In the genomic region with DNA sequence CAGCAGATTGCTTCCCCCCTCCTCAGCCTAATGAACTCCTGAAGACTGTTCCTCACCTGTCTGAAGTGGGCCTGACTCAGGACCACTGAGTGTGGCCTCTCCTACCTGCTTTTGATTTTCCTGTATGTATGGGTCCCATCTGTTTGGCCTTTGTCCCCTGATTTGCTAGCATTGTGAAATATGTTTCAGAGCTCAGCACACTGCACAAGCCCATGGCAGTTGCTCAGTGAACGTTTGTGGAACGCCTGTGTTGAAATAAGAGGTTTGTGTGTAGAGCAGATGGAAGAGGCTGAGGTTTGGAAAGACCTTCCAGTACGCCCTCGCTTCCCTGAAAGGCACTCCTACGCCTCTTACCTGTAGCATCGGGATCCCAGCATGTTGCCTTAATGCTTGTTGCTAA, we compare ENCODE assay signal across 7 mouse cellular contexts.
DNase-seq lines count a peak whose midpoint lies in the region; ATAC-seq and TF ChIP-seq lines count a peak whose summit lies in the region.
"Not testable (repeated sequence)": the region's sequence is repeated elsewhere in the genome, so short reads cannot be mapped to it uniquely, and the experiment has no call there.

No protein-coding gene starts in this region.

- H3K9ac ChIP-seq in intestine, embryonic 16.5 days (ENCODE audit: low read depth, low read length); kidney, postnatal 0 days (ENCODE audit: low read depth, low read length); liver, embryonic 13.5 days; liver, embryonic 16.5 days (ENCODE audit: low read depth, low read length): not testable (repeated sequence)

- H3K4me3 ChIP-seq in intestine, embryonic 16.5 days (ENCODE audit: low read length); kidney, postnatal 0 days (replicated peaks; ENCODE audit: low read depth, low read length); liver, embryonic 13.5 days (replicated peaks); liver, embryonic 16.5 days (ENCODE audit: low read depth, low read length): not testable (repeated sequence)

- not testable (repeated sequence) for H3K27me3 ChIP-seq in intestine, embryonic 16.5 days (replicated peaks; ENCODE audit: control insufficient read depth, insufficient read depth, low read length); kidney, postnatal 0 days (ENCODE audit: insufficient read depth, low read length); liver, embryonic 13.5 days; liver, embryonic 16.5 days (ENCODE audit: control insufficient read depth, insufficient read depth, low read depth, low read length)

- not testable (repeated sequence) for DNase-seq in kidney, postnatal 0 days (ENCODE audit: low spot score); liver, embryonic 13.5 days
- peak; percentile 5 for DNase-seq in right cerebral cortex, postnatal 25 days

- not testable (repeated sequence) for H3K9me3 ChIP-seq in intestine, embryonic 16.5 days (ENCODE audit: control insufficient read depth, low read length); kidney, postnatal 0 days (replicated peaks; ENCODE audit: low read length); liver, embryonic 13.5 days (replicated peaks); liver, embryonic 16.5 days (replicated peaks; ENCODE audit: control insufficient read depth, low read length)

- 77% methylated on average over 6 of the region's 6 CpGs for WGBS in intestine, embryonic 16.5 days
- 84% methylated on average over 6 of the region's 6 CpGs for WGBS in kidney, postnatal 0 days
- 70% methylated on average over 6 of the region's 6 CpGs for WGBS in liver, embryonic 13.5 days (ENCODE audit: insufficient replicate concordance)
- WGBS in liver, embryonic 16.5 days (ENCODE audit: insufficient replicate concordance): 52% methylated on average over 6 of the region's 6 CpGs

- 0 out of 2 replicates have a peak, but pooled peaks have one; percentile 50 for ATAC-seq in common myeloid progenitor, adult 5-6 weeks (replicated peaks; ENCODE audit: low read depth, poor library complexity, severe bottlenecking)
- ATAC-seq in intestine, embryonic 16.5 days: peak; percentile 77; the same call in 1 of the 2 replicates
- not testable (repeated sequence) for ATAC-seq in kidney, postnatal 0 days (replicated peaks; ENCODE audit: low FRiP score, low read depth)
- ATAC-seq in liver, embryonic 13.5 days (ENCODE audit: low read depth): 0 out of 2 replicates have a peak, but pooled peaks have one; percentile 57
- peak; percentile 86 for ATAC-seq in liver, embryonic 16.5 days (ENCODE audit: low read depth)
- ATAC-seq in megakaryocyte, adult 5-6 weeks (ENCODE audit: poor library complexity, severe bottlenecking): 0 out of 2 replicates have a peak, but pooled peaks have one; percentile 52

- not testable (repeated sequence) for H3K27ac ChIP-seq in intestine, embryonic 16.5 days (ENCODE audit: low read length); liver, embryonic 13.5 days; liver, embryonic 16.5 days (ENCODE audit: low read length)
- H3K27ac ChIP-seq in kidney, postnatal 0 days: peak overlapping the region; percentile 13; the same call in 1 of the 2 replicates

- not testable (repeated sequence) for H3K4me1 ChIP-seq in intestine, embryonic 16.5 days (ENCODE audit: control insufficient read depth, insufficient read depth, low read length); kidney, postnatal 0 days (replicated peaks; ENCODE audit: insufficient read depth, low read length); liver, embryonic 13.5 days (replicated peaks); liver, embryonic 16.5 days (ENCODE audit: control insufficient read depth, low read depth, low read length)

- H3K36me3 ChIP-seq in intestine, embryonic 16.5 days (ENCODE audit: control insufficient read depth, insufficient read depth, low read length); kidney, postnatal 0 days (ENCODE audit: insufficient read depth, low read length); liver, embryonic 13.5 days; liver, embryonic 16.5 days (ENCODE audit: control insufficient read depth, insufficient read depth): not testable (repeated sequence)

- not testable (repeated sequence) for TF ChIP-seq CTCF in kidney, postnatal 0 days (IDR thresholded peaks at IDR 0.05; ENCODE audit: low read depth)

- H3K4me2 ChIP-seq in intestine, embryonic 16.5 days (ENCODE audit: low read depth, low read length); kidney, postnatal 0 days (ENCODE audit: low read length); liver, embryonic 13.5 days; liver, embryonic 16.5 days (ENCODE audit: low read depth, low read length): not testable (repeated sequence)
